Mouse (Mus musculus): Measurements from ENCODE around the gene Atxn1.

GRCm38 (mm10) chr13:45679096-45679495 is 285.7 kb downstream of the Atxn1 start:
- TF ChIP-seq USF1 (IDR thresholded peaks at IDR 0.05; ENCODE audit: low read depth, low read length): no peak
- TF ChIP-seq RAD21 (IDR thresholded peaks at IDR 0.05; ENCODE audit: low read depth, low read length): no peak
- no peak for TF ChIP-seq HCFC1 (IDR thresholded peaks at IDR 0.05; ENCODE audit: low read depth, low read length)
- TF ChIP-seq CTCF (IDR thresholded peaks at IDR 0.05 in 2 of 3, conservative IDR thresholded peaks at IDR 0.05 in 1 of 3; ENCODE audit: control insufficient read depth in 1 of 3, insufficient read depth in 1 of 3, low read depth in 2 of 3, low read length in 3 of 3, poor library complexity in 1 of 3, severe bottlenecking in 1 of 3): no peak
- TF ChIP-seq UBTF (IDR thresholded peaks at IDR 0.05; ENCODE audit: borderline replicate concordance, insufficient read depth, low read depth, low read length): no peak
- no peak for TF ChIP-seq BHLHE40 (IDR thresholded peaks at IDR 0.05; ENCODE audit: borderline replicate concordance, low read depth, low read length)
- no peak for TF ChIP-seq POLR2A (IDR thresholded peaks at IDR 0.05; ENCODE audit: control insufficient read depth in 1 of 2, insufficient read depth in 1 of 2, low read depth in 1 of 2, low read length in 2 of 2, poor library complexity in 1 of 2)
- TF ChIP-seq GATA1 (IDR thresholded peaks at IDR 0.05; ENCODE audit: low read depth, low read length): no peak
- TF ChIP-seq ZNF384 (IDR thresholded peaks at IDR 0.05; ENCODE audit: low read depth, low read length): no peak
- no peak for TF ChIP-seq RCOR1 (IDR thresholded peaks at IDR 0.05; ENCODE audit: low read depth, low read length)
- no peak for TF ChIP-seq ETS1 (IDR thresholded peaks at IDR 0.05; ENCODE audit: low read depth, low read length)
- no peak for TF ChIP-seq USF2 (IDR thresholded peaks at IDR 0.05; ENCODE audit: borderline replicate concordance in 1 of 2, insufficient read depth in 1 of 2, low read depth in 1 of 2, low read length in 2 of 2)
- TF ChIP-seq TAL1 (IDR thresholded peaks at IDR 0.05; ENCODE audit: low read length): no peak
- no peak for TF ChIP-seq MAX (IDR thresholded peaks at IDR 0.05; ENCODE audit: low read length)
